Mouse (Mus musculus): ENCODE results near the gene Slc35c2.

DNA sequence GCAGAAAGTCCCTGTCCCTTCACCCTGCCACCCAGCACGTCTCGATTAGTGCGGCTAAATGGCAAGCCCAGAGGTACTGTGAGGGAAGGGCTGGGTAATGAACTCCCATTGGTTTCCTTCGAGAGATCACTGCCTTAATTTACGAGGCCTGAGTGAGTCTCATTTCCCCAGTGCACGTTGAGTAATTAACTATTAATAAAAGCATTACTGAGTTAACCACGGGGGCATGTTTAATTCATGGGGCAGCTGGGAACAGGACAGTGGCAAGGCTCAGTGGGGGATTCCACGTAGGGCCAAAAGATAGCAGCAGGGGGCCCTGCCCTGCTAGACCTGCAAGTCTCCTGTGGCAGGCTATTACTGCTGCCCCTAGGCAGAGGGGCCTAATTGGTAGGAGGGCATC, 16.3 kb downstream of the Slc35c2 start:
- no peak for TF ChIP-seq POLR2A (IDR thresholded peaks at IDR 0.05; ENCODE audit: borderline replicate concordance, insufficient read depth, low read length)
- TF ChIP-seq CTCF (IDR thresholded peaks at IDR 0.05; ENCODE audit: borderline replicate concordance, insufficient read depth, low read depth, low read length) = no peak

Measured in cerebellum, adult 2 months (tissue).